Mouse (Mus musculus) olfactory bulb, adult 2 months (tissue): ENCODE data around the gene Otud3. TPM values are rescaled to one million over a fixed set of nuclear protein-coding genes. Genes with fewer than 3 reads are reported as not detected.
"Not testable (repeated sequence)": the region's sequence is repeated elsewhere in the genome, so short reads cannot be mapped to it uniquely, and the experiment has no call there.

Experiments
- H3K27ac ChIP-seq: fragments of 200-500 bp; 2 replicates; pipeline ENCODE4 v1.5.1; 2012; ENCODE audit warnings: low read depth, low read length; ENCODE audit not compliant: insufficient read depth
- H3K4me1 ChIP-seq: fragments of 200-500 bp; 2 replicates; pipeline ENCODE4 v1.6.1; 2012; ENCODE audit warnings: low read length; ENCODE audit not compliant: control insufficient read depth, insufficient read depth
- H3K4me3 ChIP-seq: fragments of 200-500 bp; 2 replicates; pipeline ENCODE4 v1.5.1; 2012; ENCODE audit warnings: mild to moderate bottlenecking, low read depth, low read length, moderate library complexity; ENCODE audit not compliant: insufficient read depth
- CTCF ChIP-seq: fragments of 200-500 bp; IDR thresholded peaks from 2 replicates; pipeline ENCODE4 v1.5.1; 2012; ENCODE audit warnings: low read depth, mild to moderate bottlenecking, low read length, moderate library complexity; ENCODE audit not compliant: insufficient read depth
- POLR2A ChIP-seq: fragments of 200-500 bp; IDR thresholded peaks from 2 replicates; pipeline ENCODE4 v1.6.1; 2012; ENCODE audit warnings: mild to moderate bottlenecking, low read depth, low read length, moderate library complexity; ENCODE audit not compliant: insufficient read depth
- WGBS: fragments of 180-500 bp; shearing (Covaris S2); methylation state at CpG from one replicate; pipeline ENCODE4 v1.1.7; 2018; 5-methylcytosine and 5-hydroxymethylcytosine counted together
- polyA plus RNA-seq: library from polyadenylated mRNA; stranded (reverse); fragments of >200 nt; gene quantifications from 2 replicates; pipeline ENCODE4 v1.2.4, GENCODE M21; 2012; ENCODE audit warnings: low replicate concordance; ENCODE audit not compliant: missing spikeins, insufficient read depth, insufficient read length

The Otud3 gene
- polyA plus RNA-seq, 1 experiment, result not detected

DNA sequence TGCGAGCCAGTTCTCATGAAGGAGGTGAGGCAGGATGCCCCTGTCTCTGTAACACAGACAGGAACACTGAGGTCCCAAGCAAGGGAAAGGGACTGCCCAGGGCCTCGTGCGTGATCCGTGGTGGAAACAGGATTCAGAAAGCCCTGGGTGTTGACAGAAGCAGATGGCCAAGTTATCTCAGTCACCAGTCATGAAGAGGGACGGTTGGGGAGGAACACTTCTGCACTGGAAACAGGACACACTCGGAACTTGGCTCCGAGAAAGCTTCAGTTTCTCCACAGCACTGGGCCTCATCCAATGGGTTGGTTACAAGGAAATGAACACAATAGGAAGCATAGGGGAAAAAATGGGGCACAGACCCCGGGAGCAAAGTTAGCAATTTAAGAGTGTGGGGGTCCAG is 35.0 kb downstream of the Otud3 start:
- Histone ChIP-seq H3K4me1 (peaks cover 5% of the 10 kb centered on the region; the same call in 1 of the 2 replicates), H3K27ac (no peak overlapping the region), H3K4me3 (no peak overlapping the region)
- 73% methylated on average over 8 of the region's 8 CpGs for WGBS
- TF ChIP-seq POLR2A, result no peak
- TF ChIP-seq CTCF, result no peak

GRCm38 (mm10) chr4:138877731-138878130 is 36.0 kb downstream of the Otud3 start, which contains the start of gene Pla2g2e:
Gene Pla2g2e (plus strand): TSS chr4:138877942.
- no peak within 1 kb of the TSS for H3K4me3 ChIP-seq
- peaks cover 5% of the 10 kb centered on the region; the same call in 1 of the 2 replicates for H3K4me1 ChIP-seq
- H3K27ac ChIP-seq, result no peak within 1 kb of the TSS
- no peak for TF ChIP-seq POLR2A
- no peak for TF ChIP-seq CTCF
- WGBS, result 51% methylated on average over 4 of the region's 4 CpGs

DNA sequence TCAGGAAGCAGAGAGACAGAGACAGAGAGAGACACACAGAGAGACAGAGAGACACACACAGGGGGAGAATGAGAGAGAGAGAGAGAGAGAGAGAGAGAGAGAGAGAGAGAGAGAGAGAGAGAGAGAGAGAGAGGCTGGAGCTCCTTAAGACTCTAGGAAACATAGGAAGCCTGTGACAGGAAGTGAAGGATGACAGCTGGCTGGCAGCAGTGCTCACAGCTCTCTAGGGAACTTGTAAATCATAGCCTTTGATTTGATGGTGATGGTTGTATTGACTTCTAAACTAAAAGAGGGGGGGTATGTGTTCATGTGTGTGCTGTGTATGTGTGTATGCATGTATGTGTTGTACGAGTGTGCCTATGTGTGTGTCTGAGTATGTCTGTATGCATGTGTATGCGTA is 37.8 kb downstream of the Otud3 start:
- H3K27ac ChIP-seq, result no peak overlapping the region
- WGBS, result 99% methylated on average over 2 of the region's 2 CpGs
- peaks cover 5% of the 10 kb centered on the region; the same call in 1 of the 2 replicates for H3K4me1 ChIP-seq
- TF ChIP-seq POLR2A, result no peak
- TF ChIP-seq CTCF, result no peak
- no peak overlapping the region for H3K4me3 ChIP-seq

DNA sequence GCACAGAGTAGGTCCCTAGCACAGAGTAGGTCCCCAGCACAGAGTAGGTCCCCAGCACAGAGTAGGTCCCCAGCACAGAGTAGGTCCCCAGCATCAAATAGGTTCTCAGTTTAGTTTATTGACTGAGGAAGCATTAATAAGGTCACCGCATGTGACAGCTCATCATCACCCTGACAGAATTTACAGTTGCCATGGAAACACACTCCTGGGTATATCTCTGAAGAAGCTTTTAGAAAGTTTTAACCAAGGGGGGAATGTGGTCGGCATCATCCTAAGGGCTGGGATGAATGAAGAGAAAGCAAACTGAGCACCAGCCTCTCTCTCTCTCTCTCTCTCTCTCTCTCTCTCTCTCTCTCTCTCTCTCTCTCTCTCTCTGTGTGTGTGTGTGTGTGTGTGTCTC is 38.5 kb downstream of the Otud3 start:
- H3K4me3 ChIP-seq, H3K4me1 ChIP-seq, H3K27ac ChIP-seq: not testable (repeated sequence)
- 82% methylated on average over 2 of the region's 2 CpGs for WGBS

- Histone ChIP-seq H3K27ac (no peak within 1 kb of the TSS), H3K4me1 (peaks cover 5% of the 10 kb centered on the region; the same call in 1 of the 2 replicates), H3K4me3 (no peak within 1 kb of the TSS)
- TF ChIP-seq POLR2A (no peak), CTCF (no peak)
- WGBS, result 91% methylated on average over 6 of the region's 6 CpGs
These were observed 39.9 kb downstream of the Otud3 start, which contains the start of gene Gm13030 for GRCm38 (mm10) chr4:138873864-138874263. Gene Gm13030 (minus strand): TSS chr4:138873964.

DNA sequence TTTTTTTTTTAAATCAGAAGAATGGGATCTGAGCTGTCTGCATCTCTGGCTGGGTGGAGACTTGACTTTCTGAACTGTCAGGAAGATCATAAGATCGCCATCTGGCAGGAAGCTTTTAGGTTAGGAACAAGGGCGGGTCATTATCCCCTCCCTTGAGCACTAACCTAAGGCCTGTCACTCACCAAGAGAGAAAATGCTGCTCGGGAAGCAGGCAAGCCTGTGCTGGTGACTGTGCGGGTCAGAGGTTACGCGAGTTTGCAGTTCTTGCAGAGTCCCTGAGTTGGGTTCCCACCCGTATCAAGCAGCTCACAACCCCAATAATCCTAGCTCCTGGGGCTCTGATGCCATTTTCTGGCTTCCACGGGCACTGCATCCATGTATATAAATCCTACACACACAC is 45.1 kb downstream of the Otud3 start:
- TF ChIP-seq POLR2A (no peak), CTCF (no peak)
- WGBS, result 76% methylated on average over 8 of the region's 8 CpGs
- no peak overlapping the region for H3K27ac ChIP-seq
- H3K4me1 ChIP-seq, result no peaks in the 10 kb centered on the region; the same call in 1 of the 2 replicates
- H3K4me3 ChIP-seq, result no peak overlapping the region

- WGBS, result 11% methylated on average over 7 of the region's 7 CpGs
- Histone ChIP-seq H3K27ac (no peak overlapping the region), H3K4me1 (no peaks in the 10 kb centered on the region; the same call in 1 of the 2 replicates), H3K4me3 (no peak overlapping the region)
- TF ChIP-seq POLR2A, result no peak
- TF ChIP-seq CTCF, result peak; percentile 36; the same call in 1 of the 2 replicates
These were observed 47.3 kb downstream of the Otud3 start for GRCm38 (mm10) chr4:138866413-138866812.

GRCm38 (mm10) chr4:138865991-138866390 is 47.8 kb downstream of the Otud3 start:
- Histone ChIP-seq H3K4me1 (no peaks in the 10 kb centered on the region; the same call in 1 of the 2 replicates), H3K4me3 (no peak overlapping the region), H3K27ac (no peak overlapping the region)
- WGBS, result 63% methylated on average over 6 of the region's 6 CpGs
- TF ChIP-seq POLR2A (no peak), CTCF (no peak)

- WGBS, result 30% methylated on average over 5 of the region's 5 CpGs
- H3K4me1 ChIP-seq, result peaks cover 3% of the 10 kb centered on the region
- TF ChIP-seq CTCF (no peak), POLR2A (no peak)
- no peak overlapping the region for H3K4me3 ChIP-seq
- no peak overlapping the region for H3K27ac ChIP-seq
These were observed 48.7 kb downstream of the Otud3 start for GRCm38 (mm10) chr4:138865092-138865491.

DNA sequence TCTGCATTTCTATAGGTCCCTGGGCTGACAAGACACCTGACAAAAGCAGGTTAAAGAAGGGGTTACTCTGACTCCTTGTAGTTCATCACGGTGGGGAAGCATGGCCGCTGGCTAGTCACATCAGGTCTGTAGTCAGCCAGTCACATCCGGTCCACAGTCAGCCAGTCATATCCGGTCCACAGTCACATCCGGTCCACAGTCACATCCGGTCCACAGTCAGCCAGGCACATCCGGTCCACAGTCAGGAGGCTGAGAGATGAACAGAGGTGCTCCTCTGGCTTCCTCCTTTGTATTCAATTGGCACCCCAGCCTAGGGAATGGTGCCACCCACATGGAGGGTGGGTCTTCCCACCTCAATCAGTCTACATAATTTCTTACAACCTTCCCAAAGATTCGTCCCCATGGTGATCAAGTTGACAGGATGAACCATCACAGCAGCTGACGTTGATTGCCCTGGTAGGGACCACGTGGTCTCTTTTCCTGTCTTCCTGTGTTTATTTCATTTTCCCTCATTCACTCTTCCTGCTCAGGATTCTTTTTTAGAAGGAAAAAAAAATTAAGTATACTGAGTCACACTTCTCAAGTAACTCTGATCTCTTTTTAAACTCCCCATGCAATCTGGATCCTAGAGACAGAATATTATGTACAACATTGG is 50.3 kb downstream of the Otud3 start, which contains the start of gene Pla2g5:
Gene Pla2g5, minus strand, starts transcription at position 139 of the 655 bp plus-strand sequence.
- Histone ChIP-seq H3K4me3 (no peak within 1 kb of the TSS), H3K4me1 (peaks cover 9% of the 10 kb centered on the region), H3K27ac (no peak within 1 kb of the TSS)
- TF ChIP-seq POLR2A (no peak), CTCF (no peak)
- WGBS, result 73% methylated on average over 10 of the region's 10 CpGs
